Mouse (Mus musculus) kidney, postnatal 14 days (tissue): ENCODE measurements around the gene Mtmr12.
A peak's percentile ranks its signal among the peaks of the same experiment; 100 is the strongest.

Source experiments
- DNase-seq: peaks from one replicate; pipeline ENCODE4 v3.0.0; 2022; ENCODE audit warnings: mixed read lengths

Mtmr12 gene

DNA sequence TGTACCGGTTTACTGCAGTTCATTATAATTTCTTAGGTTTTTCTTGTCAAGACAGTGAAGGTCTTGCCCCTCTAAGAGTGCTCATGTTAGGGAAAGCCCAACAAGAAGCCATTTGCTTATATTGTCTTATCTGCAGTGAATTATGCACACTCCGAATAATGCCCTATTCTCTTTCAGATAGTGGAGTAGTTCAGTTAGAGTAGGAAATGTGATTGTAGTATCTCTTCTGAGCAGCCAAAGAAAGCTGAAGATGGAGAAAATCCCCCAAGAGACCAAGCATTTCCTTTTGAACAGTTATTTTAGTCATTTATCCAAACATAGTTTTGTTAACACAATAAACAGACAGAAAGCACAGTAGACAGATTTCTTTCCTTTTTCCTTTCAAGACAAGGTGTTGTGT is 32.1 kb downstream of the Mtmr12 start:
- no peak for DNase-seq

DNA sequence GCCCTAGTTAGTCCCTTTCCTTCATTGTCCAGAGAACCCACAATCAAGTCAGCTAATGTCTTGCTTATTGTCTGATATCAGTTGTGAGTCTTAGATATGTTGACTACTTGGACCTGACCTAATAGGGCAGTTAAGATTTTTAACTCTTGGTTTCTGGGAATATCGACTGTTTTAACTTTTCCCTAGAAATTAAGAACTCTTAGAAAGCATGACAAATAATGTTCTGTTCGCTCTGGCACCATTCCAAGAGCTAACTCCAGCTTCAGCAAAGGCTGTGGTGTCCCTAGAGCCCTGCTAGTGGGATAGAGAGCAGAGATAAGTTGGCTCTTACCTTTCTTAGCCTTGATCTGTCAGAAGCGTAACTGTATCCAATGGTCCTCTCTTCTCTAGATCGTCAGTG is 32.7 kb downstream of the Mtmr12 start:
- no peak for DNase-seq

DNA sequence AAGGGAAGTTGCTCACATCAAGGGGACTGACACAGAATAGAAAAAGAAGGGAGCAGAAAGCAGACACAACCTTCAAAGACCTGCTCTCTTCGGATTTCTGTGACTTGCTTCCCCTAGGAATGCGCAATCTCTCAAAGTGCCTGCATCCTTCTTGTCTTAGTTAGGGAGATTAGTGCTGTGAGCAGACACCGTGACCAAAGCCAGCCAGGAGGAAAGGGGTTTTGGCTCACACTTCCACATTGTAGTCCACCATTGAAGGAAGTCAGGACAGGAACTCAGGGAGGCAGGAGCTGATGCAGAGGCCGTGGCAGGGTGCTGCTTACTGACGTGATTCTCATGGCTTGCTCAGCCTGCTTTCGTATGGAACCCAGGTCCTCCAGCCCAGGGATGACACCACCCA is 33.5 kb downstream of the Mtmr12 start:
- DNase-seq: no peak

DNA sequence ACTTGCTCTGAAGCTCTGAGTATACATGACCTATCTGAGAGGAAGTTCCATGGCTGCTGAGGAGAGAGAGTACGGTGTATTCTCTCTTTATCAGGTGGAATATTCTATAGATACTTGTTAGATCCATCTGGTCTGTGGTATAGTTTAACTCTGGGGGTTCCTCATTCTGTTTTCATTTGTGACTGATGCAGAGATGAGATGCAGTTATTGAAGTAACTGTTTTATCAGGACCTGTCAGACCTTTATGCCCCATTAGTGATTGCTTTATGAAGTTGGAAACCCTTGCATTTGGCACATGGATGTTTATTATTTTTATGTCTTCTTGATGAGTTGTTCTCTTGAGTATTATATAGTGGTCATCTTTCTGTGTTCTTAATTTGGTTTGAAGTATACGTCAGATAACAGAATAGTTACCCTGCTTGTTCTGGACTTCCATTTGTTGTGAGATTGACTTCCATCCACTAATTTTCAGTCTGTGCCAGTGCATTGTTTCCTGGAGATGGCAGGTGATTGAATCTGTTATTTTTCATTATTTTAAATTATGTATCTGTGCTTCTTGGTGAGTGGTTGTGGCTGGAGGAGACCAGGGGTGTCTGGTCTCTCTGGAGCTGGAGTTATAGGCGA is 36.0 kb downstream of the Mtmr12 start:
- DNase-seq: no peak

DNA sequence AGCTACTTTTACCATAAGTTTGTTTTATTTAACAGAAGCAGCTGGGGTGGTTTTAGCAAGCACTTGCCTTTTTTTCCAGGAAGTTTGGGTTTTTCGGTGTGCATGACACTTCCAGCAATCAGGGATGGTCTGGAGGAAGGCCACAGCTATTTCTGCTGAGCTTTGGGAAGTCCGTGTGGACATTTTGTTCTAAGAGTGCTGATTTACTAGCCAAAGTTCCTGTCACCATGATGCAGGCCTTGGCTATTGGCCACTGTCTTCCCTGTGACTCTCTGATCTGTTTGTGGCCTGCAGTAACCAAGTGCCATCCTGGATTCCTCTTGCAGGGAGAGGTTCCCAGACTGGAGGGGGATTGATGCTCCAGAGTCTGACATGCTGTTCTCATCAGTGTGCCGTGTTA is 39.0 kb downstream of the Mtmr12 start:
- DNase-seq: peak; percentile 76

DNA sequence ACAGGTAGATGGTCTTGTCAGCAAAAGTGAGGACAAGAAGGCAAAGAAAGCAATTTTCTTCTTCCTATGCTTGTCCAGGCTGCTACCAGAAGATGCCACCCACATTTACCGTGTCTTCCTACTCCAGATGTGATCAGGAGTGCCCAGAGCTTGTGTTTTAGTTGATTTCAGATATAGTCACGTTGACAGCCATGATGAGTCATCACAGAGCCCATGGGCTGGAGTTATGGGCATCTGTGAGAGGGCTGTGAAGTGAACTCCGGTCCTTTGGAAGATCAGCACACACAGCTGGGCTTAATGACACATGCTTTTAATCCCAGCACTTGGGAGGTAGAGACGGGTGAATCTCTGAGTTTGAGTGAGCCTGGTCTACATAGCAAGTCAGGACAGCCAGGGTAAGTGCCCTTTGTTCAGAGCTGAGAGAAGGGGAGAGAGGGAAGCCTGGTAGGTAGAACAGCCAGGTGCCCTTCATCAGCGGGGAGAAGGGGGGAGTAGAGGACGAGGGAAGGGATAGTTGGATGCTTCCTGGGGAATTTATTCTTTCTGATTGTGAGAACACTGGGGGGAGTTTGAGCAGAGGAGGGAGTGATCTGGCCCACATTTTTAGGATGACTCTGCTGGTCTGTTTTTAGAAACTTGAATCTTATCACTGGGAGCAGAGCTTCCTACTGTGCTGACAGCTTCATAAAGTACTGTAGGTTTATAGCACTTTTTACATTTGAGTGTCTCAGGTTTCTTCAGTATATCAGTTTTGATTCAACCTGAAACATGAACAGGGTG is 40.9 kb downstream of the Mtmr12 start:
- no peak for DNase-seq

DNA sequence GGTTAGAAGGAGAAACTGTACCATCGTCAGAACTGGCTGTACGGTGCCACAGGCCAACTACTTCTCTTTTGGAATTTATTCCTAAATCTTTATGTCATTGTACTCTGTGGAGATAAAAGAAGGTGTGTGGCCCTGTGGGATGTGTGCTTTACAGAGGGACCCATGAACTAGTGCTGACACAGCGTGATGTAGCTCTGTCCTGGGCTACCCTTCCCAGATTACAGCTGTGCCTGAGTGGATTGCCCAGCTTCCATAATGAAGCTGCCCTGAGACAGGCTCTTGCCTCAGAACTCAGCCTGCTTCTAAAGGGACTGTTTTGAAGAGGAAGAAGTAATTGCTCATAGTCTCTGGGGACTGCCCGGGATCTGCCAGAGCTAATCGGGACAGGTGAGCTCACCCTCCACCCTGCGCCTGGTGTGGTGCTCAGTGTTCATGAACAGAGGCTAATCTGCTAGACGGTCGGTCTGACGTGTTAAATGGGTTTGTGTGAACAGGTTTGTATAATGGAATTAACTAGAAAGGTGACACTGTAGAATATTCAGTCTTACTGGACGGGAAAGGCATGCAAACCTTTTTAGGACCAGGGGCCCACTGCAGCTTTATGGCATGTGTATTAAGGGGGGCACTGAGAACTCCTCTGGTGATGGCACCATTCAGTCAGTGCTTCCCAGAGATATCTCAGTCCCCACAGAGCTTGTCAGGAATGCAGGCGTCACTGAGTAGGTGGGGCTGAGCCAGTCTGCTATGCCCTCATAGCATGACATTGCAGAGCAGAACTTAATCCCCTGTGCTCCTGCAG is 41.7 kb downstream of the Mtmr12 start:
- no peak for DNase-seq

DNA sequence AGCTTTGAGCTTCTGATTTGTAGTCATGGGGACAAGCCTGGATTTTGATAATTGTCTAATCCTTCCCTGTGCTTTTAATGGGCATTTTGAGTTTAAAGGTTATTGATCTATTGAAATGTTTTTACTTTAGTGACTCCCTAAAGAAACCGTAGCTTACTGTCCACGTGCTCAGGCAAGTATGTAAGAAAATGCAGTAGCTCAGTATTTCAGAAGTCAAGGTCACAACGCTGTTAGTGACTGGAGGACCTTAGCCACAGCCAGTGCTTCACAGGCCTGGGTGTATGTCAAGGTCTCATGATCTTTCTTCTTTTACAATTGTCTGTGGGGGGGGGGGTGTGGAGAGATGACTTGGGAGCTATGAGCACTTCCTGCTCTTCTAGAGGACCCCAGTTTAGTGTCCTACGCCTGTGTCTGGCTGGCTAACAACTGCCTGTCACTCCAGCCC is 42.4 kb downstream of the Mtmr12 start:
- no peak for DNase-seq

DNA sequence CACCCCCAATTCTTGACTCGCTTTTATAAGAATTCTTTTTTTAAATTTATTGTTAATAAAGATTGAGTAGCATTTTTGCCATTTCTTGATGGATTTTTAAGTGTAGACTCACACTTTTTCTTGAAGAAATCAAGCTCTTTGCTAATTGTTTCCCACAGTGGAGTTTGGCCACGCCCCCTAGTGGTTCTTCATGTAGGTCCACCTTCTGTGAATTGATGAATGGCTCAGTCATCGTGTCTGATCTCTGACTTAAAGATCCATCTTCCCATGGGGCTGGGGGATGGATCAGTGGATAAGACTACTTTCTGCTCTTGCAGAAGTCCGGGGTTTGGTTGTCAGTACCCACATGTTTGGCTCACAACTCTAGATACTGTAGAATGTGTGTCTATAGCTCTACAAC is 43.5 kb downstream of the Mtmr12 start:
- peak; percentile 57 for DNase-seq

DNA sequence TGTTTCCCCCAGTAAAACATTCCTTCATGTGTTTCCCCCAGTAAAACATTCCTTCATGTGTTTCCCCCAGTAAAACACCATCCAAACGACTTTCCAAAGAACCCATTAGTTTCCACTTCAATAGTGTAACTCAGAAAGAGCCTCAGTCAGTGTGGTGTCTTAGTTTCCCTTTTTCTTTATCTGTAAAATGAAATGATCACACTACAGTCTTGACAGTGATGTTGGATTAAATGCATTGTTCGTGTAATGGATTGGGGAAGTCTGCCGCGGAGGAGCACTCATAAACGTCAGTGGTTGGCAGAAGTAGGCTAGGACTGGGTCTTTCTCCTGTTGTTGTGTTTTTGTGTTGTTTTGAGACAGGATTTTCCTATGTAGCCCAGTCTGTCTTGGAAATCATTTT is 45.5 kb downstream of the Mtmr12 start:
- no peak for DNase-seq

DNA sequence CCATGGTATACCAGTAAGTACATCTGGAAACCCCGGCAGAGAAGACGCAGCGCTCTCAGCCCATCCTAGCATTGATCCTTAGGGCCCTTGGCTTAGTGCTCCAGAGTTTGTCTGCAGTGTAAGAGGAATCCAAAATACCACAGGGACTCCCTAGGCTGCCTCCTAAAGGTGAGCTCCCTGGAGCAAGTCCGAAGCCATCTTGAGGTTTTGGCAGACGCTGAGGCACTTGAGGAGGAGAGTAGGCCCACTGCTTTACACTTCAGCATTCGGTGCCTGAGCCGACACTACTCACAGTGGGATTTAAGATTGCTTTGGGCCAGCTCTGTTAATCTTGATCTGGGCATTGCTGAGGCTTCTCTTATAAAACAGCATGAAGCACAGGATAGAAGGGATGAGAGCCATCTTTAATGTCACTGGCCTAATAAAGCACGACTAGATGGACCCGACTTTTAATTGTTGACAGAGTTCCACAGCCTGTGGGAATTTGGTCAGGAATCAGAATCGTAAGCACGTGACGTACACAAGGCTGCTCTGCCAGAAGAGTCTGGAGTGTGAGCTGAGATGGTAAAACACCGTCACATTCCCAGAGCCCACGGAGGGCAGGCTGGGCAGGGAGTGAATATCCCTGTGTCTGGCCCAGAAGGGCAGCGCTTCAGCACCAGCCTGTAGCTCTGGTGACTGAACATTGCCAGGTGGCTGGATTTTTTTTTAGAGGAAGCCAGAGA is 46.8 kb downstream of the Mtmr12 start:
- DNase-seq: no peak

DNA sequence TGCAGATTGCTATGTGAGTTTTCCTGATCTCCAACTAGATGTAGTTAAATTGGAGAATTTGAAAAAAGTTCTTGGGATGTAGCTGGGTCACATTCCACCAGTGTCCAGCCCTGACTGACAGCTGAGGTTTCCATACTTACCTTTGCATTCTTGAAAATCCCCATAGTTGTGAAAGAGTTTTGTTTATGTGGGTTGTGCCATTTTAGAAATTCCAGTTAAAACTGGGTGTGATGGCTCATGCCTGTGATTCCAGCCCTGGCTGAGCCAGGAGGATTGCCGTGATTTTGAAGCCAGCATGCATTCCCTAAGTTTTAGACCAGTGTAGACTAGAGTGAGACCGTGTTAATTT is 47.3 kb downstream of the Mtmr12 start:
- DNase-seq: no peak

DNA sequence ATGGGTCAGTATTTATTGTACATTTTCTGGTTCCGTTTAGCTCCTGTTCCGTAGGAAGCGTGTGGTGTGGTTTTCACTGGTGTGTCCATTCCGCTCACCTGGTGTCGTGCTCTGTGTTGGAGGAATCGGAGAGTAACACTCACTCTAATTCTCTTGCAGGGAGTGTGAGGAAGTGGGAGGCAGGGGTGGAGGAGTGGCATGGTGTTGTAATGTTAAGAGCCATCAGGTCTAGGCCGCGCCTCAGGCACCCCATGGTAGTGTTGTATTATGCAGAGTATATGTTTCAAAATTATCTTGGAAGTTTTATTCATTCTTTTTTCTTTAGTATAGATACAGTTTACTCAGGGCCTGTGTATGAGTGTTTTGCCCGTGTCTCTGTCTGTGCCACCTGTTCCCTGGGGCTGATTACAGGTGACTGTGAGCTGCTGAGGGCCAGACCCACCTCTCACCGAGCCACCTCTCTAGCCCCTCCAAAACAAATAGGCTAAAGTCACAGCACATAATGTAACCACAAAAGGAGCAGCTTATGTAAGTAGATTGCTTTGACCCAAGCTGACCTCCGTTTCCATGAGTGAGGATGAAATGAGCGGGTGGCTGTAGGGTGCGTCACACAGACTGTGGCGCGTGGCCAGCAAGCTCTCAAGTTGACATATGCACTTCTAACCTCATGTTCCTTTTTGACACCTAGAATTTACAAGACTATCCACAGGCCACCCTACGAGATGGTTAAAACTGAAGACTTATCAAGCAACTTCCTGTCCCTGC is 53.1 kb downstream of the Mtmr12 start:
- no peak for DNase-seq

DNA sequence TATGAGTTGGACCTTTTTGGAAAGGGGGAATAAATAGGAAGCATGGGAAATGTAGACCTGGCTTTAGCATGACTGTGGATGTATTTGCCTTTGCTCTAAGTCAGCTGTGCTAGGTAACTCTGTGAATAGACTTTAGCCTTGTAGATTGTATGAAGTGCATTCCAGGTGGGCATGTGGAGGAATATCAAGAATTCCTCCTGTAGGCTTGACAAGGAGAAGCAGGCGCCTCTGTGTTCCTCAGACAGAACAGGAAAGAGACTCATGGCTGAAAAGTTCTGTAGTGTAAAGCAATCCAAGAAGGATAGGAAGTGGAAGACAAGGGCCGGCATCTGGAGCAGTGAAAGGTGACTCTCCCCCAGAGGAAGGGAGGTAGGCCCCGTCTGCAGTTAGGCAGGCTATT is 58.2 kb downstream of the Mtmr12 start:
- DNase-seq: no peak

DNA sequence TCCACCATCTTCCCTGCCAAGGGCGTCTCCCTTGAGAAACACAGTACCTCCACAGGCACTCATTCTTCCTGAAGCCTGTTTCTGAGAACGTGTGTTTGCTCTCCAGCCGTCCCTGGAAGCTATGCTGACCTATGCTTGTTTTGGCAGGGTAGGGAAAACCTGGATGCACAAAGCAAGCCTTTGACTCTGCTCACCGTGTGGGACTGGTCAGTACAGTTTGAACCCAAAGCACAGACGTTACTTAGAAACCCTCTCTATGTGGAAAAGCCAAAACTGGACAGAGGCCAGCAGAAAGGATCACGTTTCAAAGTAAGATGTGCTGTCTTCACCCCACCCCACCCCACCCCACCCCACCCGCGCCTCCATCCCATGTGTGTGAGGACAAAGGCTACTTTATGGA is 61.6 kb downstream of the Mtmr12 start:
- no peak for DNase-seq

DNA sequence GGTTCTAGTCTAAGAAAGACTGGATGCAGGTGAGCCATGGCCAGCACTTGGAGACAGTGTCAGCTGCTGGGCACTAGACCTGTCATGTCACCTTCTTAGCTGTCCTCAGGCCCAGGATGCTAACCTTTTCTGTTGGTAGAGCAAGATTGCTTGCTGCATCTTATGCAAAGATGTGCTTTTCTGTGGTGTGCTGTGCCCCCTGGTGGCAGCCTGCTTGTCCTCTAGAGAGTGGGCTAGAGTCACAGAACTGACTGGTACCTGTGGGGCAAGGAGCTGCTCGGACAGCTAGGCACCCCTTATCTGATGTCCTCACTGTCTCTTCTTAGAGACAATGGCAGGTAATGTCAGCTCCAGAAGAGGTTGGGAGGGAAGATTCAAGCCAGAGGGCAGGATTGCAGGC is 63.2 kb downstream of the Mtmr12 start:
- DNase-seq: peak; percentile 75

DNA sequence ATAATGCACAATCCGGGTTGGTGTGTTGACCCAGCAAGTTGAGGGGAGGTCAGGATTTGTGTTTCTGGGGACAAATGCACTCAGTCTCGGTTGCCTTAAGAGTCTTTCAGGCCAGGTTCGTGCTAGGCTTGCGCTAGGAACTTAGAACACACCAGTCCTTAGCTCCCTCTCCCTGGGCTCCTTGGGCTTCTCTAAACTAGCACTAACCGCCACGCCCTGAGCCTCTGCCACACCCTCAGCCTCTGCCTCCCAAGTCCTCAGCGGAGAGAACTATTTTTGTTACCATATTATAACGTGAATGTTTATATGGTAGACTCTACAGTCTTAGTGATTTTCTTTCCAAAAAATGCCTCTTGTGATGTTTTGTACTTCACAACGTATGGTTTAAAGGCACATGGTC is 66.5 kb downstream of the Mtmr12 start:
- DNase-seq: no peak

DNA sequence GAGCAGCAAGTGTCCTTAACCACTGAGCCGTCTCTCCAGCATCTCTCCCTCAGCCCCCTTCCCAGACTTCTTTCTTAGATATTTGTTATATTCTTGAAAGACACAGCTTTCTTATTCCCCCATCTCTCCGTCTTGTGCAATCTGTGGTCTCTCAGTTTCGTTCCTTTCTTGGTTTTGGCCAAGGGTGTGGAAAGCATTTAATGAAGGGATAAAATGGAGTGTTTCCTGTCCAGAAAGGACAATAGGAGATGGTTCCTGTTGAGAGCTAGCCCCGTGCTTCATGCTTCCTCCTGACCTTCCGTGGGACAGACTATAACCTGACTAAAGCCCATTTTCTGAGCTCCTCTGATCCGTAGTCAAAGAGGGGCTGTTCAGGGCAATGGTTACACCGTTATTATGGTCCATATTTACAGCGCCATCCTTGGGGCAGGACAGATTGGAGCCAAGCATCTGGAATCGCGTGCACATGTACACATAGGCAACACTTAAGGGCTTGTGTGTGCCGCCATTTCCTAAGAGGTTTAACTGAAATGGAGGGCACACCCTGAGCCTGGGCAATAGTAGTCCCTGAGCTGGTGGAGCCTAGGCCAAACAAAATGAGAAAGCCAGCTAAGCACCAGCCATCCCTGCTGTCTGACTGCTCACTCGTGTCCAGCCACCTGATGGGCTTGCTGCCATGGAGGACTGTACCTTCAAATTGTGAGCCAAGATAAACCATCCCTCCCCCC is 68.7 kb downstream of the Mtmr12 start:
- DNase-seq: no peak

DNA sequence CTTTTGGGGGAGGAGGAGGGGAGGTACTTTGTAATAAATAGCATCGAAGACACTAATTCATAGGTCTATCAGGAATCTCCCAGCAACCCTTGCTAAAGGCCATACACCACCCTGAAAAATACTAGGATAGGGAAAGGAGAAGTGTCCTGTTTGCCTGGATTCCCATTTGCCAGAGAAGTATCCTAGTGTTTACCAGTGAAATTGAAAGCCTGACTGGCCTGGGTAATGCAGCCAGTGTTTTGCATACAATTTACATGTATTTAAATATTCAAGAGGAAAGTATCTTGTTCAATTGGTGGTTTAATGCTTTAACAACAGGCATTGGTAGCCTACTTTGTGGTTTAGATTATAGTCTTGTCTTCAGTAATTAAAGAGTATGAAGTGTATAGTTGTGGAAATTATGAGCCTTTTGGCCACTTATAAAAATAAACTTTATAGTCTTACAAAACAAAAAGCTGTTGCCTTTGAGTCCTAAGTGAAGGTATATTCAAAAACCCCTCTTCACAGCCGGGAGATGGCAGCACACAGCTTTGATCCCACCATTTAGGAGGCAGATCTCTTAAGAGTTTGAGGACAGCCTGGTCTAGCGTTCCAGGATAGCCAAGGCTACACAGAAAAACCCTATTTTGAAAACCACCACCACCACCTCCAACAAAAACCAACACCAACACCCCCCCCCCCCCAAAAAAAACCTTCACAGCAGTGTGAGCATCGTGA is 69.4 kb downstream of the Mtmr12 start:
- no peak for DNase-seq

DNA sequence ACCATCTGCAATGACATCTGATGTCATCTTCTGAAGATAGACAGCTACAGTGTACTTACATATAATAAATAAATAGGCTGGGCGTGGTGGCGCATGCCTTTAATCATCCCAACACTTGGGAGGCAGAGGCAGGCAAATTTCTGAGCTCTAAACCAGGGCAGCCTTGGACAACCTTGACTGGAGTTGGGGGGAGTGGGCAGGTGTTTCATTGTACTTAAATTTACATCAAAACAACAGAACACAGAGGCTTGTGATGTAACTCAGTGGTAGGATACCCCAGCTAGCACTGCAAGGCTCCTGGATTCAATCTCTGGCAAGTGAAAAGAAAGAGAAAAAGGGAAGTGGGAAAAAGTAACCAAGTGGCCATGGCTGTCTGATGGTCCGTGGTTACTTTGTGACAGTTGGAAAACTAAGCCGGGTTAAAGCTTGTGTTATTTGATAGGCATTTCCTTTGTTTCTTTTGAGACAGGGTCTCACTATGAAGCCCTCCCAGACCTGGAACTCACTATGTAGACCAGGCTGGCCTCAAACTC is 70.3 kb downstream of the Mtmr12 start:
- DNase-seq: no peak

DNA sequence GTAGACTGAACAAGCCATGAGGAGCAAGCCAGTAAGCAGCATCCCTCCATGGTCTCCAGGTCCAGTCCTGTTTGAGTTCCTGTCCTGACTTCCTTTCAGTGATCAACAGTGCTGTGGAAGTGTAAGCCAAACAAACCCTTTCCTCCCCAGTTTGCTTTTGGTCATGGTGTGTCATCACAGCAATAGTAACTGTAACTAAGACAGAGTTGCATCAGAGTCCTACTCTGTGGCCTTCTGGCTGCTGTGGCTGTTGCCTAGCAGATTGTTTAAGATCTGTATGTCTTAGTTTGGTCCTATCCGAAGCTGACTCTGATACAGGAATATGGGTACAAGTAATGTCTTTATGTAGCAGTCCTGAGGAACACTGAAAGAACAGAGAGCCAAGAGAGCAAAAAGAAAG is 75.0 kb downstream of the Mtmr12 start:
- no peak for DNase-seq
